Mouse (Mus musculus) lung, postnatal 0 days (tissue): ENCODE results near the gene Ppig.

Experiments used
- CTCF ChIP-seq: IDR thresholded peaks from 2 replicates; pipeline ENCODE4 v1.5.1; 2016; ENCODE audit warnings: antibody characterized with exemption, mild to moderate bottlenecking
- EP300 ChIP-seq: IDR thresholded peaks from 2 replicates; pipeline ENCODE4 v1.6.1; 2016; ENCODE audit warnings: antibody characterized with exemption, mild to moderate bottlenecking, control low read depth

DNA sequence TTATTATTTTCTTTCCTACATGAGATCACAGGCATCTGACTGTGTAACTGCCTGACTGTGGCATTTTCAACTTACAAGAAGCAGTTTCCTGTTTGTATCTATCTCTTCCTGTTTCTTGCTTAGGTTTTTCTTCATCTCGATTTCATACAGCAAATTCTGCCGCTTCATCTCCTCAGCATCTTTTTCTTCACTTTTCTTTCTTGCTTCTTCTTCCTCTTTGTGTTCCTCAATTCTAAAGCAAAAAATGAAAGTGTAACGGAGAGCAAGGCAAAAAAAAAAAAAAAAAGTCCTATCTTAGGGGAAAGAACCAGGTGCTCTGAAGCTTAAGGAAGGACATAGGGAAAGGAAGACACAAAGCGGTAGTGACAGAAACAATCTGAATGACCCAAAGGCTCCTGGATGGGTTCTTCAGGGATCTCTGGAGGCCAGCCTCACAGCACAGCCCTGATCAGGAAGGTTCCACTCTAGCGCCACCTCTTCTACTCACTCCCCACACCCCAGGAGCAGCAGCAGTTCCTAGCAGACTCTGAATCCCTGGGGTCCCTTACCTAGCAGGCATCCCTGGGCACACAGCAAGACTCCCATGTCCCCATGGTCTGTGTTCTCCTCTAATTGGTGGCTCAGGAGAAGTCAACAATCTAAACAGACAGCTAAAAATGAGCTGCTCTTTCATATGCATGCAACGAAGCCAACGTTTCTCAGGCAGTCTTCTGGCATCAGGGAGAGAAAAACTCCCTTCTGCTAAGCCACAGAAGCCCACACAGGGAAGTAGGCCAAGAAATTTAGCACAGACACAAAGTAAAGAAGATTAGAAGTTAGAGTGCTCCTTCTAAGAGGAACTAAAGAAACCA, 55.9 kb downstream of the Ppig start:
- TF ChIP-seq CTCF (no peak), EP300 (no peak)
